Mouse (Mus musculus): ENCODE measurements around the gene Prkd2.

DNA sequence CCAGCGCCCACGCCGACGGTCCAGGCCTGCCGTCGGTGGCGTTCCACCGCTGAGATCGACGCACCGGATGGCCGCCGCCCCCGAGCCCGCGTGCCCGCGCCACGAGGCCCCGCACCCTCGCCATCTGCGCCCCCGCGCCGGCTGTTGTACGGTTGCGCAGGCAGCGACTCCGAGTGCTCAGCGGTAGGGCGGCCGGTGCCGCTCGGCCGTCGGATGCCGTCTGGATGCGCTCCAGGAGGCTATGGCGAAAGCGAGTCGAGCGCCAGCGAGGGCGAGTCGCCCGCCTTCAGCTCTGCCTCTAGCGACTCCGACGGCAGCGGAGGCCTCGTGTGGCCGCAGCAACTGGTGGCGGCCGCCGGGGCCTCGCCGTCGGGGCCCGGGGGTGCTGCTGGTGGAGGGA, 43.2 kb downstream of the Prkd2 start:
- TF ChIP-seq POLR2A (IDR thresholded peaks at IDR 0.05; ENCODE audit: insufficient read length, low read depth) (no peak), USF1 (IDR thresholded peaks at IDR 0.05; ENCODE audit: low read depth) (no peak), MYOD1 (IDR thresholded peaks at IDR 0.05; ENCODE audit: control insufficient read depth in 1 of 3, insufficient read length in 2 of 3, low read depth in 2 of 3) (no peak)
